Mouse (Mus musculus) forebrain, embryonic 15.5 days (tissue): Measurements from ENCODE around the gene Tbc1d16. TPM values are rescaled to one million over a fixed set of nuclear protein-coding genes. Genes with fewer than 3 reads are reported as not detected.

Experiments
- ATAC-seq: fragments of 200-750 bp; cut with Nextera tagmentation; replicated peaks from 2 replicates; pipeline ENCODE4 v1.8.0; 2017; ENCODE audit warnings: mild to moderate bottlenecking, moderate TSS enrichment, moderate library complexity
- H3K27ac ChIP-seq: fragments of 300-500 bp; sonication (generic); replicated peaks from 2 replicates; pipeline ENCODE4 v1.5.1; 2015; ENCODE audit warnings: mild to moderate bottlenecking, inconsistent platforms
- H3K27me3 ChIP-seq: fragments of 300-500 bp; sonication (generic); 2 replicates; pipeline ENCODE4 v1.6.1; 2015; ENCODE audit warnings: inconsistent platforms
- H3K36me3 ChIP-seq: fragments of 300-500 bp; sonication (generic); 2 replicates; pipeline ENCODE4 v1.6.1; 2015; ENCODE audit warnings: mild to moderate bottlenecking, inconsistent platforms
- H3K4me1 ChIP-seq: fragments of 300-500 bp; sonication (generic); 2 replicates; pipeline ENCODE4 v1.6.1; 2015; ENCODE audit warnings: inconsistent platforms
- H3K4me2 ChIP-seq: fragments of 300-500 bp; sonication (generic); replicated peaks from 2 replicates; pipeline ENCODE4 v1.6.1; 2015; ENCODE audit warnings: mild to moderate bottlenecking, inconsistent platforms
- H3K4me3 ChIP-seq: fragments of 300-500 bp; sonication (generic); 2 replicates; pipeline ENCODE4 v1.5.1; 2015; ENCODE audit warnings: mild to moderate bottlenecking, inconsistent platforms
- H3K9ac ChIP-seq: fragments of 300-500 bp; sonication (generic); replicated peaks from 2 replicates; pipeline ENCODE4 v1.6.1; 2015; ENCODE audit warnings: mild to moderate bottlenecking, inconsistent platforms
- H3K9me3 ChIP-seq: fragments of 300-500 bp; sonication (generic); 2 replicates; pipeline ENCODE4 v1.6.1; 2016; ENCODE audit warnings: inconsistent platforms
- WGBS: fragments of 180-500 bp; shearing (Covaris S2); methylation state at CpG from one replicate; pipeline ENCODE4 v1.1.7; 2015; ENCODE audit warnings: mixed read lengths; 5-methylcytosine and 5-hydroxymethylcytosine counted together
- polyA plus RNA-seq: library from polyadenylated mRNA; unstranded; fragments of >200 nt; fragmentation: Nextera tagmentation; extraction: Ambion mirVana; gene quantifications from 2 replicates; pipeline ENCODE4 v1.2.1, GENCODE M21; 2015

The Tbc1d16 gene
- polyA plus RNA-seq, 1 experiment from 2014 or later: 54.6 TPM

- H3K27ac ChIP-seq: no peak overlapping the region
- no peak overlapping the region for H3K4me3 ChIP-seq
- peaks cover 46% of the 10 kb centered on the region for H3K4me1 ChIP-seq
- no peak for ATAC-seq
- H3K36me3 ChIP-seq: no peaks in the 10 kb centered on the region
- 43% methylated on average over 11 of the region's 11 CpGs for WGBS
- H3K9ac ChIP-seq: no peak overlapping the region
- no peak overlapping the region for H3K4me2 ChIP-seq
- no peaks in the 10 kb centered on the region for H3K27me3 ChIP-seq
- no peaks in the 10 kb centered on the region for H3K9me3 ChIP-seq
Observed at GRCm38 (mm10) chr11:119128668-119129280, 99.5 kb downstream of the Tbc1d16 start.

- Histone ChIP-seq H3K4me3 (no peak overlapping the region), H3K4me1 (peaks cover 44% of the 10 kb centered on the region), H3K27ac (peak overlapping the region; percentile 58; the same call in 1 of the 2 replicates), H3K4me2 (no peak overlapping the region), H3K9me3 (no peaks in the 10 kb centered on the region), H3K9ac (no peak overlapping the region), H3K27me3 (no peaks in the 10 kb centered on the region), H3K36me3 (no peaks in the 10 kb centered on the region)
- ATAC-seq: 0 out of 2 replicates have a peak, but pooled peaks have one; percentile 39
- 63% methylated on average over 9 of the region's 9 CpGs for WGBS
Observed at GRCm38 (mm10) chr11:119127686-119128473, 100.4 kb downstream of the Tbc1d16 start.

GRCm38 (mm10) chr11:119127147-119127546, 101.2 kb downstream of the Tbc1d16 start:
- peak overlapping the region; percentile 5; the same call in 1 of the 2 replicates for H3K9ac ChIP-seq
- no peaks in the 10 kb centered on the region for H3K27me3 ChIP-seq
- no peak for ATAC-seq
- peak overlapping the region; percentile 9; the same call in 1 of the 2 replicates for H3K4me2 ChIP-seq
- H3K4me1 ChIP-seq: peaks cover 44% of the 10 kb centered on the region
- 7% methylated on average over 12 of the region's 12 CpGs for WGBS
- no peak overlapping the region for H3K4me3 ChIP-seq
- peak overlapping the region; percentile 58 for H3K27ac ChIP-seq
- H3K36me3 ChIP-seq: no peaks in the 10 kb centered on the region
- H3K9me3 ChIP-seq: no peaks in the 10 kb centered on the region

- Histone ChIP-seq H3K27ac (peak overlapping the region; percentile 58), H3K4me2 (no peak overlapping the region), H3K9ac (peak overlapping the region; percentile 5; the same call in 1 of the 2 replicates), H3K27me3 (no peaks in the 10 kb centered on the region), H3K9me3 (no peaks in the 10 kb centered on the region), H3K4me3 (no peak overlapping the region), H3K4me1 (peaks cover 44% of the 10 kb centered on the region), H3K36me3 (no peaks in the 10 kb centered on the region)
- WGBS: 44% methylated on average over 23 of the region's 23 CpGs
- ATAC-seq: peak; percentile 60
Observed at GRCm38 (mm10) chr11:119125929-119126861, 102.1 kb downstream of the Tbc1d16 start.

DNA sequence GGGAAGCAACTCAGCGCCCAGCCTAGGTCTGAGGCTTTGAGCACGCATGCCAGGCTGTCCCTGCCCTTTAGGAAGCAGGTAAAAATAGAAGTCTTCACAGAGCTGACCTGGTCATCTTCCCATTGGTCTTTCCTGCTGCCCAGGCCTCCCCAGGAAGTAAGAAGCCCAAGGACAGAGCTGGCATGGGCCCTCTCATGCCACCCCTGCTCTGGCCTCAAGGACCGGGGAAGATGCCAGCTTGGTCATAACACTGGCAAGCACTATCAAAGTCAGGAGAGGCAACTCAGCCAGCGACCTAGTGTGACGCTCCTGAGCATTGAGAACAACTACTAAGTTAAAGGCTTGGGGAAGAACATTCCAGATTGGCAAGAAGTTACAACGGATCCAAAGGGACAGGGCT, 103.8 kb downstream of the Tbc1d16 start:
- ATAC-seq: no peak

GRCm38 (mm10) chr11:119123522-119124319, 104.6 kb downstream of the Tbc1d16 start:
- H3K9me3 ChIP-seq: no peaks in the 10 kb centered on the region
- no peaks in the 10 kb centered on the region for H3K27me3 ChIP-seq
- peaks cover 33% of the 10 kb centered on the region for H3K4me1 ChIP-seq
- no peaks in the 10 kb centered on the region for H3K36me3 ChIP-seq
- H3K9ac ChIP-seq: no peak overlapping the region
- WGBS: 79% methylated on average over 5 of the region's 5 CpGs
- no peak for ATAC-seq
- H3K4me3 ChIP-seq: no peak overlapping the region
- no peak overlapping the region for H3K27ac ChIP-seq
- H3K4me2 ChIP-seq: no peak overlapping the region

More for the DNA sequence above, 103.8 kb downstream of the Tbc1d16 start:
- H3K27me3 ChIP-seq: no peaks in the 10 kb centered on the region
- no peaks in the 10 kb centered on the region for H3K9me3 ChIP-seq
- H3K4me1 ChIP-seq: peaks cover 34% of the 10 kb centered on the region
- no peak overlapping the region for H3K4me3 ChIP-seq
- no peak overlapping the region for H3K4me2 ChIP-seq
- H3K36me3 ChIP-seq: no peaks in the 10 kb centered on the region
- H3K27ac ChIP-seq: no peak overlapping the region
- 93% methylated on average over 6 of the region's 6 CpGs for WGBS
- no peak overlapping the region for H3K9ac ChIP-seq

GRCm38 (mm10) chr11:119122396-119122795, 105.9 kb downstream of the Tbc1d16 start:
- no peak overlapping the region for H3K9ac ChIP-seq
- H3K4me1 ChIP-seq: peaks cover 27% of the 10 kb centered on the region
- H3K27me3 ChIP-seq: no peaks in the 10 kb centered on the region
- no peak overlapping the region for H3K4me2 ChIP-seq
- no peaks in the 10 kb centered on the region for H3K36me3 ChIP-seq
- ATAC-seq: no peak
- no peaks in the 10 kb centered on the region for H3K9me3 ChIP-seq
- no peak overlapping the region for H3K27ac ChIP-seq
- WGBS: 88% methylated on average over 5 of the region's 5 CpGs
- no peak overlapping the region for H3K4me3 ChIP-seq

DNA sequence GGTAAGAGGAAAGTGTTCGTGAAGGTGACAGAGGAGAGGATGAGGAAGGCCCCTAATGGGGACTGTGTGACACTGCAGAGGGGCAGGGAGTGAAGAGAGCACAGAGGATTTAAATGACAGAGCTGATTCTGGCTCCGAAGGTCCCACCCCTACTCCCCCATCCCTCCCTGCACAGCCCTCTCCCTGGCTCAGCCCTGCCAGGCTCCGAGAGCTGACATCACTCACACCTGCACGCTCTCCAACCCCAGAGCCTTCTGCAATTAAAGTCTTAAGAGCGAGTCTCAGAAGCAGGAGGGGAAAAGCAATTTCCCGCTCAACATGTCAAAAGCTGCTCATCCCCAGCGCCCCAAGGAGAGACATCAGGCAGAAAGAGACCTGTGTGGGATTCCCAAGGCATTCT, 109.4 kb downstream of the Tbc1d16 start:
- no peak overlapping the region for H3K4me3 ChIP-seq
- H3K27me3 ChIP-seq: no peaks in the 10 kb centered on the region
- no peak overlapping the region for H3K4me2 ChIP-seq
- peak; percentile 57; the same call in 1 of the 2 replicates for ATAC-seq
- H3K27ac ChIP-seq: 0 out of 2 replicates have a peak overlapping the region, but pooled peaks have one; percentile 34
- peaks cover 13% of the 10 kb centered on the region; the same call in 1 of the 2 replicates for H3K4me1 ChIP-seq
- WGBS: 18% methylated on average over 7 of the region's 7 CpGs
- H3K9me3 ChIP-seq: no peaks in the 10 kb centered on the region
- 0 out of 2 replicates have a peak overlapping the region, but pooled peaks have one; percentile 2 for H3K9ac ChIP-seq
- H3K36me3 ChIP-seq: no peaks in the 10 kb centered on the region

GRCm38 (mm10) chr11:119117945-119118344, 110.4 kb downstream of the Tbc1d16 start:
- Histone ChIP-seq H3K27me3 (no peaks in the 10 kb centered on the region), H3K9ac (no peak overlapping the region), H3K27ac (no peak overlapping the region), H3K4me2 (no peak overlapping the region), H3K9me3 (no peaks in the 10 kb centered on the region), H3K4me1 (peaks cover 13% of the 10 kb centered on the region; the same call in 1 of the 2 replicates), H3K36me3 (no peaks in the 10 kb centered on the region), H3K4me3 (no peak overlapping the region)
- WGBS: 55% methylated on average over 7 of the region's 7 CpGs
- no peak for ATAC-seq

DNA sequence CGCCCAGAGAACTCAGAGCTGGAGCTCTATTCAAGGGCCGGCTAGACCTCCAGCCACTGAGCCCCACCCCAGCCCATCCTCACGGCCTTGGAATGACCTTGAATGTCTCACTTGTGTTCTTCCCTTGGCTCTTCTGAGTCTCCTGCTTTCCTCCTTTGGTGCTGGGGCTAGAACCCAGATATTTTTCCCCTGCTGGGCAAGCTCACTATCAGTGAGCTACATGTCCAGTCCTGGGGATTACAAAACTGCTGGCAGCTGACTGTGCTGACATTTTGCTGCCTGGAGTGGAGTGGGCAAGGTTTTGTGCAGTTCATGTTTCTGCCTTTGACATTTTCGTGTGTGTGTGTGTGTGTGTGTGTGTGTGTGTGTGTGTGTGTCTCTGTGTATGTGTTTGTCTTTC, 111.3 kb downstream of the Tbc1d16 start:
- no peak overlapping the region for H3K4me2 ChIP-seq
- 68% methylated on average over 4 of the region's 4 CpGs for WGBS
- no peak overlapping the region for H3K9ac ChIP-seq
- no peaks in the 10 kb centered on the region for H3K9me3 ChIP-seq
- H3K4me3 ChIP-seq: no peak overlapping the region
- H3K27ac ChIP-seq: no peak overlapping the region
- H3K27me3 ChIP-seq: no peaks in the 10 kb centered on the region
- ATAC-seq: no peak
- H3K4me1 ChIP-seq: peaks cover 13% of the 10 kb centered on the region; the same call in 1 of the 2 replicates
- H3K36me3 ChIP-seq: no peaks in the 10 kb centered on the region

DNA sequence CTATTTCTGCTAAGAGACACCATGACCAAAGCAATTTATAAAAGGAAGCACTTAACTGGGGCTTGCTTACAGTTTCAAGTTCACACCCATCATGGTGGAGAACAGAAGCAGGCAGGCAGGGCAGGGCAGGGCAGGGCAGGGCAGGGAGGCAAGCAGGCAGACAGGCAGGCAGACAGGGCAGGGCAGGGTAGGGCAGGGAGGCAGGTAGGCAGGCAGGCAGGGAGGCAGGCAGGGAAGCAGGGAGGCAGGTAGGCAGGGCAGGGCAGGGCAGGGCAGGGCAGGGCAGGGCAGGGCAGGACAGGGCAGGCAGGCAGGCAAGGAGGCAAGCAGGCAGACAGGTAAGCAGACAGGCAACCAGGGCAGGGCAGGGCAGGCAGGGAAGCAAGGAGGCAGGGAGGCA, 115.6 kb downstream of the Tbc1d16 start:
- H3K36me3 ChIP-seq: no peaks in the 10 kb centered on the region
- no peak overlapping the region for H3K27ac ChIP-seq
- no peaks in the 10 kb centered on the region for H3K4me1 ChIP-seq
- no peak overlapping the region for H3K9ac ChIP-seq
- H3K4me2 ChIP-seq: no peak overlapping the region
- no peaks in the 10 kb centered on the region for H3K27me3 ChIP-seq
- no peak for ATAC-seq
- H3K9me3 ChIP-seq: no peaks in the 10 kb centered on the region
- no peak overlapping the region for H3K4me3 ChIP-seq
